Mouse (Mus musculus): ENCODE measurements at regions not wholly inside any gene's neighbourhood (a gene's known extent, or its start where the extent isn't known, plus 50 kb on each side); places are given as distances from the start of the nearest gene placed in this dataset.
A peak's percentile ranks its signal among the peaks of the same experiment; 100 is the strongest.

DNA sequence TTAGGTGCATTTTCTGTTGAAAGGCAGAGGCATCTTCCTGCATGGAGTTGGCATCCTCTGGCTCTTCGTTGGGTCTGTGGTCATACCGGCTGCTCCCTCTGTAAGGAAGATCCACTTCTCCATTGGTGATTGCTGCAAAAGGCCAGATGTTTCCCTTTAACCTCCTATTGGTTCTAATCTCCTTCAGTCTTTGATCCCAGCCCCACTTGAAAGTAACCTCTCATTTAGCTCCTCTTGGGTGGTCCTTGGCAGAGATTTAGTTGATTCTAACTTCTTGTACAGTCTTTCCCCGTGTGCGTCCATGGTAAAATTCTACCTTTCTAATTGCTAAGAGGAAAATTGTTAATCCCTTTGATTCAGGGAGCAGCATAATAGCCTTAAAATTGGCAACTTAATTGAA is 347.4 kb upstream of the Ddhd1 start:
- Histone ChIP-seq H3K4me2 (ENCODE audit: low read depth, severe bottlenecking) (no peak overlapping the region), H3K9ac (ENCODE audit: low read length) (no peak overlapping the region), H3K36me3 (ENCODE audit: control insufficient read depth, insufficient read depth, low read length) (no peaks in the 10 kb centered on the region), H3K27me3 (ENCODE audit: control insufficient read depth, insufficient read depth, low read length) (no peaks in the 10 kb centered on the region), H3K4me3 (ENCODE audit: low read depth, low read length) (no peak overlapping the region), H3K27ac (replicated peaks; ENCODE audit: low read depth, low read length) (no peak overlapping the region), H3K4me1 (ENCODE audit: control insufficient read depth, insufficient read depth, low read length) (no peaks in the 10 kb centered on the region), H3K9me3 (ENCODE audit: control insufficient read depth, low read length) (no peaks in the 10 kb centered on the region)
- DNase-seq (ENCODE audit: low spot score), result peak; percentile 21
- 6% methylated on average over 4 of the region's 4 CpGs for WGBS
- ATAC-seq (ENCODE audit: insufficient number of reproducible peaks, low FRiP score, low TSS enrichment, low read depth), result no peak

DNA sequence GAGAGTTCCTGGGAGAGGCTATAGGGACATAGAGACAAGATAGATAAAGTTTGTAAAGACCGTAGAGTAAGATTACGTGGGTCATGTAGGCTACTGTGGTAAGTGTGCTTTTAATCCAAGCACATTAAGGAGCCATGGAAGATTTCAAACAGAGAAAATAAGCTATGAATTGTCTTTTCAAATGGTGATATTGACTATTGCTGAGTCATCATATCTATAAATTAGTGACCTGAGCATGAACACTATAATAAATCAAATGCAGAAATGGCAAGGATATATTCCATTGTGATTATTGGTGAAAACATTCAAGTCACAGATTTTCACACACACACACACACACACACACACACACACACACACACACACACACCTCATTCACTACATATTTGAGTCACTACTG is 355.3 kb upstream of the Ddhd1 start:
- WGBS, result 93% methylated on average over 2 of the region's 2 CpGs
- Histone ChIP-seq H3K9ac (ENCODE audit: low read length) (no peak overlapping the region), H3K36me3 (ENCODE audit: control insufficient read depth, insufficient read depth, low read length) (no peaks in the 10 kb centered on the region), H3K4me1 (ENCODE audit: control insufficient read depth, insufficient read depth, low read length) (no peaks in the 10 kb centered on the region), H3K4me2 (ENCODE audit: low read depth, severe bottlenecking) (no peak overlapping the region), H3K9me3 (ENCODE audit: control insufficient read depth, low read length) (no peaks in the 10 kb centered on the region), H3K27me3 (ENCODE audit: control insufficient read depth, insufficient read depth, low read length) (no peaks in the 10 kb centered on the region), H3K27ac (replicated peaks; ENCODE audit: low read depth, low read length) (no peak overlapping the region), H3K4me3 (ENCODE audit: low read depth, low read length) (no peak overlapping the region)
- ATAC-seq (ENCODE audit: insufficient number of reproducible peaks, low FRiP score, low TSS enrichment, low read depth), result no peak
- DNase-seq (ENCODE audit: low spot score), result no peak

DNA sequence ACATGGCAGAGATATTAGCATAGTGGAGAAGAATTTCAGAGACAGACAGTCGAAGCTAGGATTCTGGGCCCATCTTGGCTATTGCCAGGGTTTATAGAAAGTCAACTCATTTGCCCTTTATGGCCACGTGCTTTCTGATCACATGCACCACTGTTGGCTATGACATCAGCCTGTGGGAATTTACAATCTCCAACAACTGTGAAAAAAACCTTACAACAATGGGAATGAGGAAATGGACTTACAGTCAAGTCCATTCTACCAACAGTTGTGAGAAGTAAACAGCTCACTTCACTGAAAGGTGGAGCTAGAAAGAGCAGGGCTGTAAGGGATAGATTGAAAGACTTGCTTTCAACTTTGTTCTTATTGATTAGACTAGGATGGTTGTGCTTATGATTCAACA is 356.1 kb upstream of the Ddhd1 start:
- no peak overlapping the region for H3K4me3 ChIP-seq (ENCODE audit: low read depth, low read length)
- no peak for DNase-seq (ENCODE audit: low spot score)
- peaks cover 7% of the 10 kb centered on the region; the same call in 1 of the 2 replicates for H3K4me1 ChIP-seq (ENCODE audit: control insufficient read depth, insufficient read depth, low read length)
- WGBS, result 81% methylated on average over 2 of the region's 2 CpGs
- no peaks in the 10 kb centered on the region for H3K27me3 ChIP-seq (ENCODE audit: control insufficient read depth, insufficient read depth, low read length)
- no peaks in the 10 kb centered on the region for H3K9me3 ChIP-seq (ENCODE audit: control insufficient read depth, low read length)
- H3K36me3 ChIP-seq (ENCODE audit: control insufficient read depth, insufficient read depth, low read length), result no peaks in the 10 kb centered on the region
- no peak overlapping the region for H3K27ac ChIP-seq (replicated peaks; ENCODE audit: low read depth, low read length)
- no peak overlapping the region for H3K4me2 ChIP-seq (ENCODE audit: low read depth, severe bottlenecking)
- ATAC-seq (ENCODE audit: insufficient number of reproducible peaks, low FRiP score, low TSS enrichment, low read depth), result no peak
- H3K9ac ChIP-seq (ENCODE audit: low read length), result no peak overlapping the region

DNA sequence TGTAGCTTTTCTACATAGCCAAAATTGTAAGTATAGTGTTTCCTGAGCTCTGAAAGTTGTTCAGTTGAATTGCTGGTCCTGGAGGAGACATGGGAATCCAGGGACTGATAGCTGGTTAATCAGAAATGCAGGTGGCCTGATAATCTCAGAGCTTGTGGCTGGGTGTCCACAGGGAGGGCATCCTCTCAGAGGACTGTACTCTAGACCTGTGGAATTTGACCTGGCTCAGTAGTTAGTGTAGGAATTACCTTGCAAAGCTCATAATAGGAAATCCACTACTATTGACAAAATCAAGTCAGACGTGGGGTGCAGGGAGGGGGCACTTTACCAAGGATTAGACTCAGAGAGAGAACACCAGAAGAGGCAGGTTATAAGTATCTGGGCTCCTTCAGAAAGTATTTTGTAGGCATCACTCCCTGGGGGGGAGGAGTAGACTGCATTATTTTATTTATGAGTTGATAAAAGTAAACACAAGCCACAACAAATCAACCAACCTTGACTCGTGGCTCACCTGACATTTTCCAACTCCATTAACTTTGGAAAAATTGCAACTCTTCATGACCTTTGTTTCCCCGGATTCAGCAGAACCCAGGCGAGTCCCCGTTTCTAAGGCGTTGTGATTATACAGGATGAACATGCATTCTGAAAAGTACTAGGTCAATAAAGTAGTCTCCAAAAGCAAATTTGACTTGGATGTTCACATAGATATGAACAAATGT is 357.9 kb upstream of the Ddhd1 start:
- no peaks in the 10 kb centered on the region for H3K27me3 ChIP-seq (ENCODE audit: control insufficient read depth, insufficient read depth, low read length)
- no peak overlapping the region for H3K9ac ChIP-seq (ENCODE audit: low read length)
- H3K27ac ChIP-seq (replicated peaks; ENCODE audit: low read depth, low read length), result no peak overlapping the region
- no peak overlapping the region for H3K4me2 ChIP-seq (ENCODE audit: low read depth, severe bottlenecking)
- H3K9me3 ChIP-seq (ENCODE audit: control insufficient read depth, low read length), result no peaks in the 10 kb centered on the region
- H3K36me3 ChIP-seq (ENCODE audit: control insufficient read depth, insufficient read depth, low read length), result no peaks in the 10 kb centered on the region
- ATAC-seq (ENCODE audit: insufficient number of reproducible peaks, low FRiP score, low TSS enrichment, low read depth), result no peak
- 89% methylated on average over 6 of the region's 6 CpGs for WGBS
- H3K4me1 ChIP-seq (ENCODE audit: control insufficient read depth, insufficient read depth, low read length), result peaks cover 14% of the 10 kb centered on the region; the same call in 1 of the 2 replicates
- no peak overlapping the region for H3K4me3 ChIP-seq (ENCODE audit: low read depth, low read length)
- DNase-seq (ENCODE audit: low spot score), result no peak

DNA sequence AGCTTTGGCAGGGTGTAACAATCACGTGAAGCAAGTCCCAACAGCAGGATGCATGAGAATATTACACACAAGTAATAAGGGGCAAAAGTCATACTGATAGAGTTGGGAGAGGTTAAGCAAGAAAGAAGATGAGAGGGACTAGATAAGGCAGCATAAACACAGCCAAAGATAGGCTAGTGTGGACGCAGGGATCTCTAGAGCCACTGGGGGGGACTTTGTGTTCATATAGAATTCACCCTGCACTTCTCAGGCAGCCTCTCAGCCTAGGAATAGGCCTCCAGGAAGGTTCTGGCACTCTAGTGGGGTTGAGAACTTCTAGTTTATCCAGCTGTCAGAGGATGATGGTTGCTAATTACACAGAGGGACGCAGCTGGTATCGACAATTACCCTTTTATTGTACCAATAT is 358.8 kb upstream of the Ddhd1 start:
- peak; percentile 15 for DNase-seq (ENCODE audit: low spot score)
- H3K36me3 ChIP-seq (ENCODE audit: control insufficient read depth, insufficient read depth, low read length), result no peaks in the 10 kb centered on the region
- WGBS, result 44% methylated on average over 4 of the region's 4 CpGs

DNA sequence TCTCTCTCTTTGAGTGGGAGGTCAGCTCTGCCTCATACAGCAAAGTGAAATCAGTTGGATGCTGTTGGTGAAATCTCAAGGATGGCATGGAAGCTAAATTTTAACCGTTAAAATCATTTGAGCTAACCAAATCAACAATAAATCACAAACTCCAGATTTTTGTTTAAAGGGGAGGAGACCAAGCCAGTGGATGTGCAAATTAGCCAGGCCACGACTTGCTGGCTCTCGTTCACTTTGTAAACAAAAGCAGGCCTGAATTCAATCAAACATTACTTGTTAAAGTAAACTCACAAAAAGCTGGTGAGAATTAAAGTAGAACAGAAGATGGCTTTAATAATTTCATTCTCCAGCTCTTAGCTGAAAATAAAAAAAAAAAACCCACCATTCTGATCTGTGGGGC is 359.3 kb upstream of the Ddhd1 start:
- no peak overlapping the region for H3K4me3 ChIP-seq (ENCODE audit: low read depth, low read length)
- H3K4me1 ChIP-seq (ENCODE audit: control insufficient read depth, insufficient read depth, low read length), result peaks cover 14% of the 10 kb centered on the region; the same call in 1 of the 2 replicates
- H3K27ac ChIP-seq (replicated peaks; ENCODE audit: low read depth, low read length), result no peak overlapping the region
- no peaks in the 10 kb centered on the region for H3K9me3 ChIP-seq (ENCODE audit: control insufficient read depth, low read length)
- no peaks in the 10 kb centered on the region for H3K36me3 ChIP-seq (ENCODE audit: control insufficient read depth, insufficient read depth, low read length)
- no peak overlapping the region for H3K4me2 ChIP-seq (ENCODE audit: low read depth, severe bottlenecking)
- no peaks in the 10 kb centered on the region for H3K27me3 ChIP-seq (ENCODE audit: control insufficient read depth, insufficient read depth, low read length)
- WGBS, result 30% methylated on average over 3 of the region's 3 CpGs
- peak; percentile 10 for DNase-seq (ENCODE audit: low spot score)
- H3K9ac ChIP-seq (ENCODE audit: low read length), result no peak overlapping the region
- ATAC-seq (ENCODE audit: insufficient number of reproducible peaks, low FRiP score, low TSS enrichment, low read depth), result no peak

More for the DNA sequence above, 358.8 kb upstream of the Ddhd1 start:
- H3K4me1 ChIP-seq (ENCODE audit: control insufficient read depth, insufficient read depth, low read length), result peaks cover 14% of the 10 kb centered on the region; the same call in 1 of the 2 replicates
- H3K4me2 ChIP-seq (ENCODE audit: low read depth, severe bottlenecking), result no peak overlapping the region
- no peak overlapping the region for H3K9ac ChIP-seq (ENCODE audit: low read length)
- no peak overlapping the region for H3K4me3 ChIP-seq (ENCODE audit: low read depth, low read length)
- no peaks in the 10 kb centered on the region for H3K9me3 ChIP-seq (ENCODE audit: control insufficient read depth, low read length)
- ATAC-seq (ENCODE audit: insufficient number of reproducible peaks, low FRiP score, low TSS enrichment, low read depth), result no peak
- H3K27me3 ChIP-seq (ENCODE audit: control insufficient read depth, insufficient read depth, low read length), result no peaks in the 10 kb centered on the region
- H3K27ac ChIP-seq (replicated peaks; ENCODE audit: low read depth, low read length), result no peak overlapping the region

DNA sequence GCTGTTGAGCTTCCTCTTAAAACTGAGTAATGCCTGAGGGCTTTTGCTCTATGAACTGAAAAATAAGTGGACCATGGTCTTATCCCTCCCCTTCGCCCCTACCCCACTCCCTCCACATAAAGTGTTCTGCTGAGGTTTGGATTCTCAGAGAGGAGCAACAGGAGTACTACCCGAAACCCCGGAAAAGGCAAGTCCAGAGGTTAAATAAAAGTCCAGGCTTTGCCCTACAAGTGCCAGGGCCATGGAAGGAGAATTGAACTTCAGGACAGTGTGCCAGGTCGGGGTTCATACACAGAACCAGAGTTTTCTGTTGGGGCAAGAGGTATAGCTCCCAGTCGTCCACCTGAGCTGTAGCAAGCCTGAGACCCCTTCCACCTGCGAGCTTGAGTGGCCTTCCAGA is 360.0 kb upstream of the Ddhd1 start:
- DNase-seq (ENCODE audit: low spot score) (peak; percentile 20), ATAC-seq (ENCODE audit: insufficient number of reproducible peaks, low FRiP score, low TSS enrichment, low read depth) (no peak)
- Histone ChIP-seq H3K4me3 (ENCODE audit: low read depth, low read length) (no peak overlapping the region), H3K4me2 (ENCODE audit: low read depth, severe bottlenecking) (no peak overlapping the region), H3K27ac (replicated peaks; ENCODE audit: low read depth, low read length) (no peak overlapping the region), H3K9ac (ENCODE audit: low read length) (no peak overlapping the region), H3K4me1 (ENCODE audit: control insufficient read depth, insufficient read depth, low read length) (peaks cover 14% of the 10 kb centered on the region; the same call in 1 of the 2 replicates), H3K9me3 (ENCODE audit: control insufficient read depth, low read length) (no peaks in the 10 kb centered on the region), H3K36me3 (ENCODE audit: control insufficient read depth, insufficient read depth, low read length) (no peaks in the 10 kb centered on the region), H3K27me3 (ENCODE audit: control insufficient read depth, insufficient read depth, low read length) (no peaks in the 10 kb centered on the region)
- WGBS, result 76% methylated on average over 6 of the region's 6 CpGs

DNA sequence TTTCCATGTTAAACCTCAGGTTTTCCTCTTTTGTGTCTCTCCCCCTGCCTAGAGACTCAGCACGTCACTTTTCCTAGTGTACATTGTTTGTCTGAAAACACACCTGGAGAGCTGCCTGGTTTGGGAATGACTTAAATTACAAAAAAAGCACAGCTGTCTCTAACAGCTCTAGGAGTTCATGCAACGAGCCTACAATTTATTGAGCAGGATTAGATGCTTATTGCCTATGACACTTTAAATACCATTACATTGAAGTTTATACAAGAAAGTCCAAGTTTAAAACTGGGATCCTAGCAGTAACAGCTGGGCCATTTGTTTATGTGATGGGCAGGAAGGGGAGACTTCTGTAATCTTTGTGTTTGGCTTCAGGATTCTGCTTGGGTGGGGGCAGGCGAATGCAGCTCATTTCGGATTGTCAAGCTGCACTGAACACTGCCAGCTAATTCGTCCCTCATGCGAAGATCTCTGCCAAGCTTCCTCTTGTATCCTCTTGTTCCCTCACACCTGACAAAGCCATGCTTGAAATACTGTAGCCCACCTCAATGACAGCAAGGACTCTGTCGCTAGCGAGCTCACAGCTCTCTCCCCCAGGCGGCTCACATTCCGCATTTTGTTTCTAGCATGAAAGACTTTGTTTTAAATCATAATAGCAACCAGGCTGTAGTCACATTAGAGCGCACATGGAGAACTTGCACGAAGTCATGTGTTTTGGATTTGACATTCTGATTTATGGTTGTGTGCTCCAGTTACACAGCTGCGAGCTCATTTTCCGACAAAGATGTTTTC is 359.8 kb upstream of the Gm15217 start:
- Histone ChIP-seq H3K27ac (replicated peaks; ENCODE audit: low read depth, low read length) (no peak overlapping the region), H3K9me3 (ENCODE audit: control insufficient read depth, low read length) (no peaks in the 10 kb centered on the region)
- DNase-seq (ENCODE audit: low spot score), result peak; percentile 68

More for the DNA sequence above, 359.8 kb upstream of the Gm15217 start:
- H3K36me3 ChIP-seq (ENCODE audit: control insufficient read depth, insufficient read depth, low read length), result no peaks in the 10 kb centered on the region
- H3K4me3 ChIP-seq (ENCODE audit: low read depth, low read length), result no peak overlapping the region
- no peaks in the 10 kb centered on the region for H3K27me3 ChIP-seq (ENCODE audit: control insufficient read depth, insufficient read depth, low read length)
- H3K4me1 ChIP-seq (ENCODE audit: control insufficient read depth, insufficient read depth, low read length), result peaks cover 14% of the 10 kb centered on the region; the same call in 1 of the 2 replicates
- ATAC-seq (ENCODE audit: insufficient number of reproducible peaks, low FRiP score, low TSS enrichment, low read depth), result peak; percentile 80
- WGBS, result 22% methylated on average over 14 of the region's 14 CpGs
- no peak overlapping the region; the same call in 1 of the 2 replicates for H3K4me2 ChIP-seq (ENCODE audit: low read depth, severe bottlenecking)
- no peak overlapping the region for H3K9ac ChIP-seq (ENCODE audit: low read length)

Data from limb, embryonic 11.5 days (tissue).